Mouse (Mus musculus): Measurements from ENCODE around the gene Pde7b. TPM values are rescaled to one million over a fixed set of nuclear protein-coding genes. Genes with fewer than 3 reads are reported as not detected.

Gene Pde7b
- total RNA-seq, 2 experiments from 2014 or later, result 50.3 to 61.4 TPM

DNA sequence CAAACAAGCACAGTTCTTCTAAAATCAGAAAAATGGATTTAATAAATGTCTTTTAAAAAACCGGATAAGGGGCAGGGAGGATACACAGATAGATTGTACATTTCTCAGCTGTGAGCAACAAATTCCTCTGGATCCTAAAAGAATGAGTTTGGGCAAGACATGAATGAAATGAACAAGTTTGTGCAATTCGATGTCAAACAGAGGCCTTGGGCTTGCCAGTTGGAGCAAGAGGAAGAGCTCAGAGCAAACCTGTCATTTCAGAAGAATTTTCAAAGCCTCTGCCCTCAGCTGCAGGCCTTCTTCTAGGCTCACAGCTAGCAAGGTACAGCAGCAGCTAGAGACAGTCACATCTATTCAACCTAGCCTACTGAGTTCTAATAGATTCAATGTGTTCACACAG lies 153.4 kb downstream of the Pde7b start:
- Histone ChIP-seq H3K4me3 (no peak overlapping the region), H3K27ac (no peak overlapping the region)
- no peak for TF ChIP-seq CTCF (IDR thresholded peaks at IDR 0.05)
- intact Hi-C loops (cut with DNase I), result no loop called here
- DNase-seq (ENCODE audit: extremely low spot score in 1 of 2, low spot score in 2 of 2), result no peak

DNA sequence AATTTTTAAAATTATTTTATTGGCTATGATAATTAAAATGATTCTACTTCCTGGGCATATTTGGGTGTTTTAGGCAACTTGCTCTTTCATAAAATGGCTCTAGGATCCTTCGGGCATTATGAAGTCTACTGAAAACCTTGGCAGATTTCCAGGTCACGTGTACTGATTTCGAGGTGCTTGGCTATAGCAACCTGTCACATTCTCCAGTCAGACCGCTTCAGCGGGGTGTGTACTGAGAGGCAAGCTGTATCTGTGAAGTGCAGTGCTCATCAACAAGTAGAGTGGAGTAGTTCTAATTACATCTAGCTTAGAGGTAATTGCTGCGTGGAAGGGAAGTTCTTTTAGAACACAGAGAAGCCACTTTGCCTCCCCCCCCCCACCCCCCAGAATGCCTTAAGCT lies 156.2 kb downstream of the Pde7b start:
- TF ChIP-seq CTCF (IDR thresholded peaks at IDR 0.05), result no peak
- DNase-seq (ENCODE audit: extremely low spot score in 1 of 2, low spot score in 2 of 2), result no peak

DNA sequence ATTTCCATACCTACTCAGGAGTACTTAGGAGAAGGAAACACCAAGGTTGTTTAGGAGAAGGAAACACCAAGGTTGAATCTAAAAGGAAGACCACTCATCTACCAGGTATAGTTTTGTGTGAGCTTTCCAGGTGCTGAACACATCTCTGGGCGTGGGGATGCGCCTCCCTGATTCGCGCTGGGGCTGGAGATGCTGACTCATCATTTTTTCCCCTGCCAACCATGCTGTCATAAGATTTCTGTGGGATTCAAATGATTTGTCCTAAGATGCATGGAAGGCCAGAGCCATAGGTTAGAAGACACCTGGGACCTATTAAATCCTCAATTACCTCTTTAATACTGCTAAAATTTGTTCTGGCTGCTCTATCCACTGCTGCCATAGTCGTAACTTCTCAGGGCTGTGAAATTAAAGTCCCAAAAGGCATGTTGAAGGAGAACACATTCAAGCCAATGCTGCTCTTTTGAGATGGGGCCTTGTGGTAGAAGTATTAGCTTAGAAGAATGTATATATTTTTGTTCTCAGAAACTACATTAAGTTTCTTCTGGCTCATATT lies 157.1 kb downstream of the Pde7b start:
- no peak overlapping the region for H3K27ac ChIP-seq
- DNase-seq (ENCODE audit: extremely low spot score in 1 of 2, low spot score in 2 of 2), result no peak
- TF ChIP-seq CTCF (IDR thresholded peaks at IDR 0.05), result no peak
- no peak overlapping the region for H3K4me3 ChIP-seq
- intact Hi-C loops (cut with DNase I), result no loop called here

More for the DNA sequence above, 156.2 kb downstream of the Pde7b start:
- intact Hi-C loops (cut with DNase I), result no loop called here
- H3K27ac ChIP-seq, result no peak overlapping the region
- no peak overlapping the region for H3K4me3 ChIP-seq

- H3K4me3 ChIP-seq, result no peak overlapping the region
- H3K27ac ChIP-seq, result no peak overlapping the region
- no peak for TF ChIP-seq CTCF (IDR thresholded peaks at IDR 0.05)
- DNase-seq (ENCODE audit: extremely low spot score in 1 of 2, low spot score in 2 of 2), result no peak
- intact Hi-C loops (cut with DNase I), result no loop called here
Observed at GRCm38 (mm10) chr10:20556477-20556876, 168.4 kb downstream of the Pde7b start.

DNA sequence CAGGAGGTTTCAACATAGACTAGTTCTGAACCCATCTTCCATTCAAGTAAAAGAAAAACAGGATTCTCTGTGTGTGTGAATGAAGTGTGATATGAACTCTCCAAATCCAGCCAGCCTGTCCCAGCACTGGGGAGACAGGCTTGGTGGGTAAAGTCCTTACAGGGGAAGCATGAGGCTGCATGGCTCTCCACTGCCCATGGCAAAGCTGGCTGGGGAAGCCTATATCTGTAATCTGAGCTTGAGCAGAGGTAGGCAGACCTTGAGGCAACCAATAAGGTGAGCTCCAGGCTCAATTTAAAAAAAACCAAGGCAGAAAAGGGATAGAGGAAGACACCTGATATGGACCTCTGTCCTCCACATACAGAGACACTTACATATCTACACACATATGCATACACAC lies 173.5 kb downstream of the Pde7b start:
- H3K27ac ChIP-seq, result no peak overlapping the region
- no peak for DNase-seq (ENCODE audit: extremely low spot score in 1 of 2, low spot score in 2 of 2)
- TF ChIP-seq CTCF (IDR thresholded peaks at IDR 0.05), result no peak
- intact Hi-C loops (cut with DNase I), result no loop called here
- no peak overlapping the region for H3K4me3 ChIP-seq

- no peak for TF ChIP-seq CTCF (IDR thresholded peaks at IDR 0.05)
- no peak overlapping the region for H3K27ac ChIP-seq
- intact Hi-C loops (cut with DNase I), result no loop called here
Observed at GRCm38 (mm10) chr10:20550771-20551170, 174.1 kb downstream of the Pde7b start.

GRCm38 (mm10) chr10:20550161-20550560 lies 174.7 kb downstream of the Pde7b start:
- DNase-seq (ENCODE audit: extremely low spot score in 1 of 2, low spot score in 2 of 2), result no peak
- no peak overlapping the region for H3K27ac ChIP-seq
- no peak for TF ChIP-seq CTCF (IDR thresholded peaks at IDR 0.05)
- intact Hi-C loops (cut with DNase I), result no loop called here
- no peak overlapping the region for H3K4me3 ChIP-seq

More at GRCm38 (mm10) chr10:20550771-20551170, 174.1 kb downstream of the Pde7b start:
- no peak overlapping the region for H3K4me3 ChIP-seq
- DNase-seq (ENCODE audit: extremely low spot score in 1 of 2, low spot score in 2 of 2), result no peak

DNA sequence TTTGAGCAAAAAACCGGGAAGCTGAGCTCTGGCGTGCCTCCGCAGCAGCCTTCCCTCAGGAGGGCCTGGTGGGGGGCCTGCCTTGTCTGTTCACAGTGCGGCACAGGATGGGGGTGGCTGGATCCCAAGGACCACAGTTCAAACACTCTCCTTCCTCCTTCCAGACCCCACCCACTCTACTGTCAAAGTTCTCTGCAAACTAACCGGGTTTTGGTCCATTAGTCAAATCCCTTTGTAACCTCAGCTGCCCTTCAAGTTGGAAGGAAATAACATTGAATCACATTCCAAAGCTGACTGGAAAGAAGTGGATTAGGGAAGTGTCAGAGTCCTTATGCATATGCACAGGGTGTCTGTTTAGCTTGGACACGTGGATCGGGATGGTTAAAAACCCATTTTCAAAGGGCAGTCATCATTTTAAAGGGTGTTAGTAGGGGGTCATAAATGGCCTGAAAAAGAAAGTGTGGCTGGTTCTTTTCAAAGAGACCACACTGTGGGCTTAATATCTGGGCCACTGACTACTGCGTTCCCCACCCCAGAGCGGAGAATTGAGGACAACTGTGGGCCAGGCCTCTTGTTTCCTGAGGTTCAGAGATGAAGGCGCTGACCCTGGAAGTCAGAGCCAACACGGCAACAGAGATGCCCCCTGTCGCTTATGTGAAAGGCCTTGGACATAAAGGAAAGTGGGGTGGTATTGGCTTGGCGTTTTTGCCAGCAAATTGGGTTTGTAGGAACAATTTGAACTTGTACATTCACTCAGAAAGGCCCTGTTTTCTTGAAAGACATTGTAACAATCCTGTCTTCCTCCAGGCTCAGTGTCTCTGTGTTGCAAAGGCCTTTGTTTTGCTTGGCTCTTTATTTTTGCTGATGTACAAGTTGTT lies 175.8 kb downstream of the Pde7b start:
- intact Hi-C loops (cut with DNase I), result no loop called here
- H3K4me3 ChIP-seq, result no peak overlapping the region
- DNase-seq (ENCODE audit: extremely low spot score in 1 of 2, low spot score in 2 of 2), result peak in 1 of 2 experiments; percentile 20
- peak overlapping the region; percentile 82 for H3K27ac ChIP-seq
- no peak for TF ChIP-seq CTCF (IDR thresholded peaks at IDR 0.05)

- DNase-seq (ENCODE audit: extremely low spot score in 1 of 2, low spot score in 2 of 2), result peak; percentile 35 to 36
- intact Hi-C loops (cut with DNase I), result no loop called here
- peak overlapping the region; percentile 43 for H3K4me3 ChIP-seq
- peak; percentile 44 for TF ChIP-seq CTCF (IDR thresholded peaks at IDR 0.05)
- peak overlapping the region; percentile 82 for H3K27ac ChIP-seq
Observed at GRCm38 (mm10) chr10:20547951-20548551, 176.8 kb downstream of the Pde7b start.

GRCm38 (mm10) chr10:20543121-20543520 lies 181.8 kb downstream of the Pde7b start:
- intact Hi-C loops (cut with DNase I), result no loop called here
- no peak for DNase-seq (ENCODE audit: extremely low spot score in 1 of 2, low spot score in 2 of 2)
- Histone ChIP-seq H3K4me3 (no peak overlapping the region), H3K27ac (no peak overlapping the region)
- no peak for TF ChIP-seq CTCF (IDR thresholded peaks at IDR 0.05)

- no peak overlapping the region; the same call in 1 of the 2 replicates for H3K27ac ChIP-seq
- intact Hi-C loops (cut with DNase I), result no loop called here
- no peak for TF ChIP-seq CTCF (IDR thresholded peaks at IDR 0.05)
- H3K4me3 ChIP-seq, result no peak overlapping the region
- no peak for DNase-seq (ENCODE audit: extremely low spot score in 1 of 2, low spot score in 2 of 2)
Observed at GRCm38 (mm10) chr10:20533811-20534210, 191.1 kb downstream of the Pde7b start.

DNA sequence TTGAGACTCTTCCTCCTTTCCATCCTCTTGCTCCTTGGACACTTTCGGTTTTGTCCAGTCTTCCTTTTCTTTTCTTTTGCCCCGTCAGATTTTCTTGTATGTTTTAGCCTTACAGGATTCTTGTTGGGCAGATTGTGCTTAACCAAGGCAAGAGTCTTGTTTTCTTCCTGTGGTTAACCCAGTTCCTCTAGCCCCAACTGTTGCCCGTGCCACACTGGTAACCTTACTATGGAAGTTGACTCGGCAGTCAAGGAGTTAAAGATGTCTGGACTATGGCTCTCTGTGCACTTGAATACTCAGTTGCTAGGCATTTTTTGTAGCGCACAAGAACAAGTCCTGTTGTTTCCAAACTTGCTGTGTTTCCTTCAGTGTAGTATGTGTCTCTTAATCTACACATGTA lies 193.0 kb downstream of the Pde7b start:
- intact Hi-C loops (cut with DNase I), result no loop called here
- no peak overlapping the region for H3K4me3 ChIP-seq
- no peak overlapping the region for H3K27ac ChIP-seq
- DNase-seq (ENCODE audit: extremely low spot score in 1 of 2, low spot score in 2 of 2), result no peak
- no peak for TF ChIP-seq CTCF (IDR thresholded peaks at IDR 0.05)

All from left cerebral cortex, adult 2 months (tissue).